Mouse (Mus musculus) spleen, postnatal 10 days (tissue): ENCODE measurements at regions not wholly inside any gene's neighbourhood (a gene's known extent, or its start where the extent isn't known, plus 50 kb on each side); places are given as distances from the start of the nearest gene placed in this dataset.

Experiments used
- DNase-seq, 2 experiments: peaks; one replicate each; pipeline ENCODE4 v3.0.0; 2021 to 2022; ENCODE audit warnings: low spot score in 2 of 2

DNA sequence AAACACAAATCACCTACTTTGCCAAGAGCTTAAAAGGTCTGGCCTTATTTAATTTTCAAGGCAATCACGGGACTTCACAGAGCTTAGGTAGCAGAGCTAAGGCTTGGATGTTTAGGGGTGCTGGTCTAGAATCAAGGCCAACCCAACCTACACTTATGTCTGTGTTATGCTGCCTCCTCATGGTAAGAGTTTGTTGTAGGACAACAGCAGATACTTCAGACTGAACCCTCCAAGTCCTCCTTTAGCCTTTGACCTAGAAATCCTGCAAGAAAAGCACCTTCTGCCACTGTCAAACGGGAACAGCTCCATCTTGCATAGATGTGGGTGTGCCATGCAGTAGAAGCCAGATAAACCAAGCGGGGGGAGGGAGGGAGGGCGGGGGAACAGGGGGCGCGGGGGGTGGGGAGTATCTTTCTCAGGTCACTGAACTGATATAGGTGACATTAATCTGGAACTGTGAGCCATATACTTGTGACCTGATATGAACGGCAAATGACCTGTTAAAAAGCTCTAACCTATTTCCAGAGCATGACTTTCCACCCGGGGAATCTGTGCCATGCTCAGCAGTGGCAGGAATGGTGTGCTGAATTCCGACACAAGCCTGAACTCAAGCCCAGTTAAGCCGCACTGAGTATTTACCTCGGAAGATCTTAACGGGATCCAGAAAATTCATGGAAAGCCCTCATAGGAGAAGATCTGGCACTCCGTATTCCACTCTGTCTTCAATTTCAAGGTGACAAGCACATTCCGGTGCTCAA is 838.3 kb downstream of the Gsdmc2 start:
- no peak for DNase-seq

DNA sequence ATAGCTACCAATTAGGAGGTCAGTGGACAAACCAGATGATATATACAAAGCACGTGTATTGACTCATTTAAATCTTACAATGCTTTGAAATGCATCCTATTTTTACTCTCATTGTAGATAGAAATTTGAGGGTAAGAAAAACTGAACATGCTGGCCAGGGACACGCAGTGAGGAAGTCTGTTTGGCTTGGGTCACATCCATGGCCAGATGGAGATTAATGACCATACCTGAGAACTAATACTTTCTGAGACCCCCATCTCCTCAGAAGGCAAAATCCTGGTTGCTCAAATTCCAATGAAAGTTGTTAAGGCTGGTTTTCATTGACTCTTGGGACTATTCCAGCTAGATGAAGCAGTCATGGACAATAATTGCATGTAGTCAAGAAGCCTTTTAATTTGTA is 850.3 kb downstream of the Gsdmc2 start:
- DNase-seq, result no peak

DNA sequence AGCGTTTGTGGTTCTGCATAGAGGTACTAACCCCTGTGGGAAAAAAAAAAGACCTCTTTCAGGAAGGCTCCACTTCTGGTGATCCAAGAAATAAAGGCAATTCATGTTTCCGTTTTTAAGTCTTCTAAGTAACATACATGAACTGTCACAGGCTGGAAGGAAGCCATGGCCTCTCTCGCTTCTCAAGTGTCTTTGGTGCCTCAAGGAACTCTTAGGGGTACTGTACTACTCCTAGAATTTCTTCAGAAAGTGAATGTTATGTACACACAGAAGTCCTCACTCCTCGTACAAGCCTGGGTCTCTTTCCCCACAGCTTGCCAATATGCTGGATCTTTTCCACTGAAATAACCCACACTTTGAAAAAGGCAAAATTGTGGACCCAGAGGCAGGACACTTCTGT is 858.1 kb downstream of the Gsdmc2 start:
- DNase-seq, result no peak

DNA sequence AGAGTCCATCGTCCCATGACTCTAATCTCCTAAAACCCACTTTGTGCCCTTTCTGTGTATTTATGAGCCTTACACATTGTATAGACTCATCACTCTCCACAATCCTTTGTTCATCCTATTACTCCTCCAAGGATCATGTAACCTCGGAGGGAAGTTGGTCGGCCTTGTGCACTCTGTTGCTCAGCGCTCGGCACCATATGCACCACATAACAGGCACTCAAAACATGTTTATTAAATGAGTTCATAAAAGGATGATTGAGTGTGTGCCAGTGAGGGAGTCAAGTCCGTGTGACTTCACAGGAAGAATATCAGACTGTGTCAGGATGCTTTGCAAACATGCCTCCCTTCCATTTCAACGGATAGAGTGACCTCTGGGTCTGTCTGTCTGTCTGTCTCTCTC is 858.8 kb downstream of the Gsdmc2 start:
- no peak for DNase-seq

DNA sequence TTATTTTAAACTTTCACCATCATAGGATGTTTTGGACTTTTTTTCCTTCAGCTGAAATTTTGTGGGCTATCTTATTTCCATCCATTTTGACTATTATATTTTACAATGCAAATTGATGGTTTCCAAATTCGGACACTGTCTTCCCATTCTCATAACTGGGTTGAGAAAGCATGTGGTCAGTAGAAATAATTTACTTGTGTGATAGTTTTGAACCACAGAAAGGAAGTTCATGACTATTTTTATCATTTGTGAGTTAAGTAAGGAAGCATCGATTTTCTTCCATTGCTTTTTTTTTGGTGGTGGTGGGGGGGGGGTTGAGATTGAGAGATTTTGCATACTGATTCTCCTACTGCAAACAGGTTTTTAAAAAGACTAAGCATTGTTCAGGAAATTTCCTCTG is 874.4 kb downstream of the Gsdmc2 start:
- no peak for DNase-seq

DNA sequence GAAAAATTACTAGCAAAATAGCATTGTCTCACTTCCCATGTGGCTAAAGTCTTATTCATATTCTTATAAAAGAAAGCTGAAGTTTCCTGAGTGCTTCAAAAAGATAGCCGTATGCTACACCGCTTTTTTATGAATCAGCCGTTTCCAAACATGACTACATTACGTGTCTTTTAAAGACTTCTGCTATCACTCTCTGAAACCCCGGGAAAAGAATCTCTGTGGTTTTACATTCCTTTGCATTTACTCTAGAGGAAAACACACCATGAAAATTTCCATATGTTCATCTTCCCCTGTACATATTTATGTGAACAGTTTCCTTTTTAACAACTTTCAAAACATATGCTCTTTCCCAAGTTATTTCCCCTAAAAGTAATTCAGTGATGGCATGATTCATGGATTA is 882.3 kb downstream of the Gsdmc2 start:
- no peak for DNase-seq

DNA sequence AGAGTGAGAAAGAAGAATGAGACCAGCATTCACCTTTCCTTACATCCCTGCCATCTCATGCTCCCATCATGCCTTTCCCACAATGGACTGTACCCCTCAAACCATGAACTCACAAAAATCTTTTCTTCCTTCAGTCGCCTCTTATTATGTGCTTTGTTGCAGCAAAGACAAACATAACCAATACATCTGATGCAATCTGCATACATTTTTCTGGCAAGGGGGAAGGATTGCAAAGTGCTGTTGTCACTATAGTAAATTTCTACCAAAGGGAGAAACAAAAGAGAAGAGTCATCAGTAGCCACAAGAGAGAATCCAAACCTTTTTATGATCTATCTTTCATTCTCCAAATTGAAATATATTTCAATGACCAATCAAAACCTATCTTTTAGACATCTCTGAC is 884.4 kb downstream of the Gsdmc2 start:
- no peak for DNase-seq

DNA sequence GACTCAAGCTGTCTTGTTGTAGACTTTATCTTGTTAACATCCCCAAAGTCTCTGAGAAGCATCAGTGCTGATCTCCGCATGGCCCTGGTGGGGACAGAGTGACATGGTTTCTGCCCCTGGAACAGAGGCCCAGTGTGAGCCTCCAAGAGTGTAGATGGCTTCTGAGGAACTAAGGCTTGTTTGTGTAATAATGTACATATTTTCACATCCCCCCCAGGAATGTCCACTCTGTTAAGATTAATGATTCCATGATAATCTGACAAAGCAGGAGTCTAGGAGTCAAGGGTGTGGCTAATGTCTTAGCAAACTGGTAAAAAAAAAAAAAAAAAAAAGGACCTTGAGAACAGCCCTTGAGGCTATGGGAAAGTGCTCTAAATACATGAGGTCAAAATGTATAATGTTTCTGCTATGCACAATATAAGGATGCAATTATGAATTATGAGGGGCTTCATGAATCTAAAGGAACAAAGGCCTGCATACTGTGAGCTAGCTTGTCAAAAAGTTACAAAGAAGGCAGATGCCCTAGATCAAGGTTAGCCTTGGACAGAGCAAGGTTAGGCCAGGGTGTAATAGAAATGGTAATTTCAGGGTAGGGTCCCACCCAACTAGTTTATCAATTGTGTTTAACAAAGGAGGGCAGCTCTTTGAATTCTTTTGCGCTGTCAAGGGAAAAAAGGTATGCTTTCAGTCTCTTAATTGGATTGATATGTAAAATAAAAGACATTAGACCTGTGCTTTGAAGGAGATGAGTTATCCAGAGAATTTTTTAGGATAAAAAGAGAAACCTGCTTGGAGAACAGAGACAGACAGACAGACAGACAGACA is 886.3 kb downstream of the Gsdmc2 start:
- no peak for DNase-seq

DNA sequence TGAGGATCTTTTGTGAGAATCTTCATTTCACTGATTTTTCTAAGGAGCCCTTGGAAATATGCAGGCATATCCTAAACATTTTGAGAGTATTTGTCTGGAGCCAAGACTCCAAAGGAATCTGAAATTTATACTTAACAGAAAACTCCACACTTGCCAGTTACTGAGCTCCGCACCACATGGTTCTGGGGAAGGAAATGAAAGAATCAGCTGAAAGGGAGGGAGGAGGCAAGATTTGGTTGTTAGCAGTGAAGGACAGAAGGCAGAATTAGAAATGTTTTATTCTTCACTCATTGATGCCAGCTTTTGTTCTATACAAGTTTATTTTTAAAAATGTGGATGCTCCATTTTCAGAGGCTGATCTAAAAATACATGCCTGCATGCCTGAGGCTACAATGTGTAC is 890.1 kb downstream of the Gsdmc2 start:
- no peak for DNase-seq

DNA sequence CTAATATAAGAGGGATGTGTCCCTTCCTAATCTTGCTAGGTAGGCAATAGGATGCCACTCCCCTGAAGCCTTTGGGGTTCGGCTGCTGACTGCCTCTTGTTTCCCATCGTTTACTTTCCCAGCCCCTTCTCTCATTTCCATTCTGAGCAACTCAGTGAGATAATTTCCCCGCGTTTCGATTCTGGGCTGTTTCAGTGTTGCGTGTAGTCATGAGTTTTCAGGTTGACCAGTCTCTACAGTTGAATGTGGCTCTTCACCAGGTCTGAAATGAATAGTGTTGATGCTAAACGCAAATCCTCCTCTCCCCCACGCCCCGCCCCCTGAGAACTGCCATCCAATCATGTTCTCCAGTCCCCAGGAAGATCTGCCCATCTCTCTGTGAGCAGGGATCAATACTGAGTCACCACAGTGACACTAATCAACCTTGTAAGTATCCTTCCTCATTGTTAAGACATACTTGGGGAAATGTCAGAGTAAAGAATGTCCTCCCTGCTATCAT is 890.6 kb downstream of the Gsdmc2 start:
- DNase-seq, result no peak

DNA sequence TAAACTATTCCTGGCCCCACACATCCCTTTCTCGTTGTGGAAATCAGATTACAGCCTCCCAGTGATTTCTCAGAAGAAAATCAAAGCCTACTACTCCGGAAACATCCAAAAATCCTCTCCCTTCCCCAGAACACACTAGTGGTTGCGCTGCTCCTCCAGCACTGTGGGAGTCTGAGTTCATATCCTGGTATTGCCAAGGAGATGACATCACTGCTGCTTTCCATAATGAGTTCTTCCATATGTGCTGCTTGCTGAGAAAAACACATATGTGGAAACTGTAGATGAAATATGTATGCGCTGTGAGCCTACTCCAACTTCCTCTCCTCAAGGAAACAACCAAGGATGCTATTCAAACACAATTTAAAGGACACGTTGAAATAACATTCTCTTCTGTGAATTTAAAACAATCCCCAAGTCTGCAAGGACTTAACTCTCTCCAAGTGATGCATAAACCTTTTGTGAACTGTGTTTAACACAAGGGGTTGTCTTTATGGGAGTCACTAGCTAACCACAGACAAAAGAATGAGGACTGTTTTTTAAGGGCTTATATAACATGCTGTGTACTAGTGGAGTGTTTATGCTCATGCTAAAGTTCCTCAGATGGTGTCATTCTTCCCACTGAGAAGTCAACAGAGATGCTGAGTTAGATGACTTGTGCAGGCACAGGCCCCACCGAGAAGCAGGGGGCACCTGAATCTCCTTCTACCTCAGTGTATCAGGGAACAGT is 891.6 kb downstream of the Gsdmc2 start:
- no peak for DNase-seq

DNA sequence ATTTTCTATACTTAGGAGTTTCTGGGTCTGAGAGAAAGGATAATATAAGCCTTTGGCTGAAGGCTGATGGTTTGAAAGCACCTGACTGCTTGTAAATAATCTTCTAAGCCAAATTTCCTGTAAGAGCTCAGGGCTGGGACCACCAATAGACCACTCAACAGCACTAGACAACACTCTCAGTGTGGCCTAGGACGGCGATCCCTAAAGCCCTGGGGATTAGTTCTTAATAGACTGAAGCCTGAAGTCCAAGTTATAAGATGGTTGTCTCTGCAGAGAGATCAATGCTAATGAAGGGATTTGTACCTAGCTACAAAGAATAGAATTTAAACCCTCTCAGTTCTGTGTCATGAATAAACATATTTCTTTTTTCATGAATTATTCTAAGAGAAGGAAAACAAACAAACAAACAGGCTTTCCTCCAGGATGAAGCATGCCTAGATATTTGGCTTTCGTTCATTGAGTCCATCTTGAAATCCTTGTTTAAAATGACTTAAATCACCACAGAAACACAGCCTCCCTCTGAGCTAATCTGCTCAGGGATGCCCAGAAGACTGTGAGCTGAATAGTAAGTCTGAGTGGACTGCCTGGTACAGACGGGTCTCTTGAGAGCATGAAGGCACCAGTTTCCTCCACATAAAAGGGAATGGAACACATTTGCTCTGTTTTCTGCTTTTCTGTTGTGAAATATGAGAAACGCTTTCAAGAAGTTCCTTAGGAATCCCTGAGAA is 892.3 kb downstream of the Gsdmc2 start:
- no peak for DNase-seq

DNA sequence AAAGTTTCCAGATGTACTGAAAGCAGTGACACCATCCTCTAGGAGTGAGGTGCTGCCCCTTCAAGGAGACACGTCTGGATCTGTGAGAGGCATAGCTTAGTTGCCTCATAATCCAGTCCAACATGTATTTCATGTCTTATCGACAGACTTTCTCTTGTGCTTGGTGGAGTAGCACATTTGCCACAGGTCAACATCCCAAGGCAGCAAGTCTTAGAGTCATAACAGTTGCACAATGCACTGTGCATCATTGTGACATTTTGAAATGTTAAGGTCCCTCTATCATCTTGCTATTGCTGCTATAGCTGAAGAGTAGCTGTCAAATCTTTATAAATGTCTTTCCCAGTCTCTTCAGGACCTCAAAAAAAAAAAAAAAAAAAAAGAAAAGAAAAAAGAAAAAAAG is 905.6 kb downstream of the Gsdmc2 start:
- no peak for DNase-seq

DNA sequence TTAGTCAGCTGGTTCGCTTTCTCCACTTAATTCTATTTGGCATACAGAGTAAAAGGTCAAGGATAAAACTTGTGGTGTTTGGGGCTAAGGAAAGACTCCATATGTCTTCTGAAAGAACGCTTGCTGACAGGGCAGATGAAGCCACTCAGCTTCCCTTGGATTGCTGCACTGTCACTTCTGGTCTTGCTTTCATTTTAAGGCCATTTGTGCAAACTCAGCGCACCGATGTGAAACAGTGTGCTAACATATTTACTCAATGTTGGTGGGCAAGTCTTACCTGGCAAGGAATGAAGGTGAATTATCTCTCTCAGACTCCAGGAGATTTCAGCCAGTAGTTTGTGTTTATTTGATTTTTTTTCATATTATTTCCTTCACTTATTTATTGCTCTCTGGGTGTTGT is 907.2 kb downstream of the Gsdmc2 start:
- DNase-seq, result no peak

DNA sequence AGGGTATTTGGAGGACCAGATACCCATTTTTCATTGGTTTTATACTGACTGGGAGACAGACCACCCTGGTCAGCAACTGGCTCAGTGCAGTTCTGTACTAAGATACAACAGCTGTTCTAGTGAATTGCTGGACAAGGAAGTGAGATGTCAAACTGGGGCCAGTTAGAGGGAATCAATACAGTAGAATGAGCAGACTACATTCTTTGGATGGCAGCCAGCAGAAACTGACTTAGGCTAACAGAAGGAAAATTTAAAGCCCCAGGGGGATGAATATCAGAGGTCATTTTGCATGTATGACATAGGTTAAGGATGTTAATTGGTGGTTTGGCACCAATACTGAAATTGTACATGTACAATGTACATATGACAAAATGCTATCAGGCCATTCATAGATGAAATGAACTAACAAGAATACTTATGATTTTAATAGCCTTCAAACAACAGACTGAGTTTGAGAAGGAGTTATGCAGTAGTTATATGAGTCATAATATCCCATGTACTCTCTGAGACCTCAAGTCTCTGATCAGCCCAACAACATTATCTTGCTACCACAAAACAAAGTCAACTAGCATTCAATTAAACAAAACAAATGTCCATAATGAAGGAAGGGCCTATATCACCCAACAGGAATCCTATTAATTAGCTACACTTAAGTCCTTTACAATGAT is 910.3 kb downstream of the Gsdmc2 start:
- DNase-seq, result no peak

DNA sequence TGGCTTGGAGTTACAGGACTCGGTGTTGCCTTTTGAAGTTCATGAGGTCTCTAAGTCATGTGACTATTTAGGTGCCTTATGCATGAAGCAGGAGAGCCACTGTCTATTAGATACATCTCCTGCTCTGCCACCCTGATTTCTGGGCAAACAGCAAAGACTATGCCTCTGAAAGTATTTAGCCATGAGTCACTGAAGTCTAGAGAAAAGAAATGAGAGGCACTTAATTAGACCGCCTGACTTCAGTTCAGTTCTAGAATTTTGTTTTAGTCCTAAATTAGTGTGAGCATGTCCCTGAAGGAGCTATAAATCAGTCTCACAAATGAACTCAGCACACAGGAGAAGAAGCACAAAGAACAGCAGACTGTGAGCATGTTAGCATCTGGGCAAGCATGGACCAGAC is 924.5 kb downstream of the Gsdmc2 start:
- no peak for DNase-seq

DNA sequence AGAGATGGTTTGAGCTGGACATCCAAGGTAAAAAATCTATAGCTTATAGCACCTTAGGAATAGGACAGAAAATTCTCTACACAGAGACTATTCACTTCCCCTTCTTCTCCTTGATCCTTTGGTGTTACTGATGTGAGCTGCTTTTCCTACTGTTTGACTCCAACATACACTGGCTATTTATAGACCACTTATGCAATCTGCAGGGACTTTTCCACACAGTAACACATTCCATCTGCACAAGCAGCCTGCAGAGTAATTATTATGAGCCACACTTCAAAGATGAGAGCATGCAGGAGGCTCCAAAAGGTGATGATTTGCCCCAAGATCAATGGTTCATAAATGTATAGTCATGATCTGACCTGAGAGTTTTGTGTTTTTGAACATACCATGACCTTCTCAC is 925.7 kb downstream of the Gsdmc2 start:
- no peak for DNase-seq

DNA sequence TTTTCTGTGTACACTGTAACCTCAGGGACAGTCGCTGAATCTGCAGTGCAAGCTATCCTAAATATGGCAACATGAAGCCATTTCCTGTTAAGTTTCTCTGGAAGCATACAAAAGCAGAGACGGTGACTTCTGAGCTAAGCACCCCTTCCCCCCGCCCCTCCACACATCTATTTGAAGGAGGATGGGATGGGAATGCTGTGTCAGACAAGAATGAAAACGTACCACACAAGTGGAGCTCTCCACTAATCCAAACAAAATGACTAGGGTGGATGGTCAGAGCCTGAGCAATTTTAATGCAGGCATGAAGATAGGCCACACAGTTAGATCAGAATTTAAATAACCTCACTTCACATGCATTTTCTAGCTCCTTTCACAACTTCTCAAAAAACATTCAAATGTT is 936.6 kb downstream of the Gsdmc2 start:
- no peak for DNase-seq

DNA sequence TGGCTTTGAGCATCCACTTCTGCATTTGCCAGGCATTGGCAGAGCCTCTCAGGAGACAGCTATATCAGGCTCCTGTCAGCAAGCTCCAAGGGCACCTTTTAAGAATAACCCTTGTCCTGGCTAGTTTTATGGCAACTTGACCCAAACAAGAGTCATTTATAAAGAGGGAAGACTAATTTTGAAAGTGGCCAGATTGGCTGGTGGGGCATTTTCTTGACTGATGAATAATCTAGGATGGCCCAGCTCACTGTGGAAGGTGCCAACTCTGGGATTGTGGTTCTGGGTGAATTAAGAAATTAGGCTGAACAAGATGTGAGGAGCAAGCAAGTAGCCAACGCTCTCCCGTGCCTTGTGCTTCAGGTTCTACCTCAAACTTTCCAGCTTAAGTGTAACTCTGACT is 937.8 kb downstream of the Gsdmc2 start:
- no peak for DNase-seq

DNA sequence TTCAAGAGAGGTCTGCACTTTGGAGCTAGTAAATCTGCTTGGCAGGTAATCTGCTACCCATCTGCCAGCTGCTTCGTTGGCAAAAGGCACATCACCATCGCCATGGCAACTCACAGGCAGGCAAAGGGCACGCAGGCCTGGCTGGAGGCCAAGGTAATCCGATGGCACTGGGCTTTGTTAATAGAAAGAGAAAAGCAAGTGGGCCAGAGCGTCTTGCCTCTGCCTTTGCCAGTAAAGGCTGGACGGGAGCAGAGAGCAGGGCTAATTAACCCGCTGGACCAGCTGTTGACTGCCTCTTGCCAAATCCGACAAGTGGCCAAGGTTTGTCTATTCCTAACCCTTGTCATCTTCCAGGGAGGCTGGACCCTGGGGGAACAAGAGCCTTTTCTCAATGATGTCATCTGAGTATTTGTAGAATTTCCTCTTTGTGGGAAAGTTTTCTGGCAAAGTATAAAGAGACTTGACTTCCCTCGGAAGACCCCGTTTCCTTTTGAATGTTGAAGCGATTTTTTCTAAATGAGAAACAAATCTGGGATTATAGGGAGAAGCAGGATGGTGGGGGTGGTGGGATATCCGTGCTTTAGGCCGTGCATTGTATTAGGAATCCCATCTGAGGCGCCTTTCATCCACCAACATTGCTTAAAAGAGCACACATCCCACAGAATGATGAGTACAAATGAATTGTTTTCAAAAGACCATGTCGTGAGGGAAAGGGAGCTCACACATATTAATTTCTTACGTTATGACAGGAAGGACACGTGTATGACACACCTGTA is 941.7 kb downstream of the Gsdmc2 start:
- peak in 1 of 2 experiments; percentile 25 for DNase-seq
